Mouse (Mus musculus): ENCODE measurements at regions not wholly inside any gene's neighbourhood (a gene's known extent, or its start where the extent isn't known, plus 50 kb on each side); places are given as distances from the start of the nearest gene placed in this dataset.

- Histone ChIP-seq H3K36me3 (replicated peaks in 1 of 2; ENCODE audit: control insufficient read depth in 1 of 2, insufficient read depth in 1 of 2, low read length in 1 of 2) (no peaks in the 10 kb centered on the region), H3K27ac (ENCODE audit: insufficient read depth, low read depth) (no peak overlapping the region), H3K27me3 (replicated peaks) (peaks cover 40% of the 10 kb centered on the region), H3K4me1 (ENCODE audit: control insufficient read depth in 1 of 2, insufficient read depth in 2 of 2) (no peaks in the 10 kb centered on the region), H3K9ac (ENCODE audit: insufficient read depth, low read depth) (no peak overlapping the region), H3K79me2 (replicated peaks; ENCODE audit: control insufficient read depth, extremely low read depth, insufficient read depth, poor library complexity, severe bottlenecking) (no peaks in the 10 kb centered on the region), H3K4me2 (ENCODE audit: insufficient read depth, low read depth, poor library complexity, severe bottlenecking) (no peak overlapping the region), H3K9me3 (replicated peaks; ENCODE audit: low read length) (no peaks in the 10 kb centered on the region), H3K4me3 (replicated peaks in 1 of 3; ENCODE audit: low read depth in 2 of 3, low read length in 2 of 3, poor library complexity in 1 of 3) (no peak overlapping the region)
- TF ChIP-seq ZKSCAN1 (IDR thresholded peaks at IDR 0.05; ENCODE audit: borderline replicate concordance, low read depth, low read length), result no peak
- dilution Hi-C loops (cut with MboI; ENCODE audit: extremely low pct_ligation_motif_present, extremely low pct_unique_long_range_greater_than_20kb, low sequenced_read_pairs), result no loop called here
- DNase-seq (ENCODE audit: extremely low read depth), result no peak
- in situ Hi-C loops (cut with MboI; ENCODE audit: low pct_ligation_motif_present, low pct_unique_long_range_greater_than_20kb, low sequenced_read_pairs), result no loop called here
These were observed 286.9 kb downstream of the Gm826 start for GRCm38 (mm10) chr2:160046881-160047543.

DNA sequence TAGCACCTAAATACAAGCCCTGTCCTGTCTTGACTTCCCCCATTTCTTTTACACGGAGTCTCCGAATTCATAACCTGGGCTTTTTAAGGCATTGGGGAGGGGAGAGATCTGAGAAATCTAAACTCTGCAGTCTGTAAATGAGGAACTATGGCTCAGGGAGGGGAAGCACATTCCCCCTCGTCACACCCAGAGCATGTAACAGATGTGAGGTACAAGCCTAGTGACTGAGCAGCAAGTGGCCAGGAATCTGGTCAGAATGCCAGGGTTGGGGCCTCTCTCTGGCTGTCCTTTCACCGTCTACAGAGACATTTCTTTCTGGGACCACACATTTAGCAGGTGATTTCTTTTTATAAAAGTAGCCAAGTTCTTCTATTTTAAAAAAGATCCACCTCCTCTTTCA is 289.4 kb downstream of the Gm826 start:
- H3K79me2 ChIP-seq (replicated peaks; ENCODE audit: control insufficient read depth, extremely low read depth, insufficient read depth, poor library complexity, severe bottlenecking), result no peaks in the 10 kb centered on the region
- H3K4me3 ChIP-seq (replicated peaks in 1 of 3; ENCODE audit: low read depth in 2 of 3, low read length in 2 of 3, poor library complexity in 1 of 3), result no peak overlapping the region
- dilution Hi-C loops (cut with MboI; ENCODE audit: extremely low pct_ligation_motif_present, extremely low pct_unique_long_range_greater_than_20kb, low sequenced_read_pairs), result no loop called here
- H3K4me1 ChIP-seq (ENCODE audit: control insufficient read depth in 1 of 2, insufficient read depth in 2 of 2), result no peaks in the 10 kb centered on the region
- no peaks in the 10 kb centered on the region for H3K9me3 ChIP-seq (replicated peaks; ENCODE audit: low read length)
- no peak overlapping the region for H3K9ac ChIP-seq (ENCODE audit: insufficient read depth, low read depth)
- no peak overlapping the region for H3K27ac ChIP-seq (ENCODE audit: insufficient read depth, low read depth)
- TF ChIP-seq MXI1 (IDR thresholded peaks at IDR 0.05; ENCODE audit: low read depth, low read length) (no peak), ZMIZ1 (IDR thresholded peaks at IDR 0.05; ENCODE audit: low read depth, low read length) (no peak), SIN3A (IDR thresholded peaks at IDR 0.05; ENCODE audit: low read length) (no peak), E2F4 (IDR thresholded peaks at IDR 0.05; ENCODE audit: insufficient replicate concordance, low read depth, low read length) (no peak), GABPA (IDR thresholded peaks at IDR 0.05; ENCODE audit: insufficient replicate concordance, low read depth, low read length) (no peak), CTCF (conservative IDR thresholded peaks at IDR 0.05 in 1 of 2, IDR thresholded peaks at IDR 0.05 in 1 of 2; ENCODE audit: low read depth in 2 of 2, low read length in 2 of 2) (no peak), JUND (conservative IDR thresholded peaks at IDR 0.05; ENCODE audit: low read depth, low read length) (no peak), SMC3 (IDR thresholded peaks at IDR 0.05; ENCODE audit: low read depth, low read length) (no peak), ZC3H11A (IDR thresholded peaks at IDR 0.05; ENCODE audit: low read depth, low read length) (no peak), MEF2A (IDR thresholded peaks at IDR 0.05; ENCODE audit: borderline replicate concordance, low read depth, low read length) (no peak), RCOR1 (conservative IDR thresholded peaks at IDR 0.05; ENCODE audit: low read depth, low read length) (no peak), TCF12 (IDR thresholded peaks at IDR 0.05; ENCODE audit: low read depth, low read length) (no peak), USF2 (conservative IDR thresholded peaks at IDR 0.05; ENCODE audit: low read depth, low read length) (no peak), ZKSCAN1 (IDR thresholded peaks at IDR 0.05; ENCODE audit: borderline replicate concordance, low read depth, low read length) (no peak), KAT2A (IDR thresholded peaks at IDR 0.05; ENCODE audit: insufficient replicate concordance, low read length) (no peak), ZNF384 (IDR thresholded peaks at IDR 0.05; ENCODE audit: low read depth, low read length) (no peak), MYC (IDR thresholded peaks at IDR 0.05; ENCODE audit: low read depth, low read length) (no peak), BHLHE40 (IDR thresholded peaks at IDR 0.05; ENCODE audit: low read depth, low read length) (no peak), ETS1 (conservative IDR thresholded peaks at IDR 0.05; ENCODE audit: low read depth, low read length) (no peak), TBP (conservative IDR thresholded peaks at IDR 0.05; ENCODE audit: low read depth, low read length) (no peak)
- no peak overlapping the region for H3K4me2 ChIP-seq (ENCODE audit: insufficient read depth, low read depth, poor library complexity, severe bottlenecking)
- H3K36me3 ChIP-seq (replicated peaks in 1 of 2; ENCODE audit: control insufficient read depth in 1 of 2, insufficient read depth in 1 of 2, low read length in 1 of 2), result no peaks in the 10 kb centered on the region
- in situ Hi-C loops (cut with MboI; ENCODE audit: low pct_ligation_motif_present, low pct_unique_long_range_greater_than_20kb, low sequenced_read_pairs), result no loop called here
- no peak for DNase-seq (ENCODE audit: extremely low read depth)
- H3K27me3 ChIP-seq (replicated peaks), result peaks cover 32% of the 10 kb centered on the region
